Mouse (Mus musculus): ENCODE results near the gene Col15a1. TPM values are rescaled to one million over a fixed set of nuclear protein-coding genes. Genes with fewer than 3 reads are reported as not detected.

The Col15a1 gene
- polyA plus RNA-seq, 1 experiment from 2014 or later = 0.14 TPM

- no peak overlapping the region for H3K4me3 ChIP-seq
Observed at GRCm38 (mm10) chr4:47336941-47337600, 129.1 kb downstream of the Col15a1 start.

GRCm38 (mm10) chr4:47342632-47343031 is 134.7 kb downstream of the Col15a1 start:
- WGBS (ENCODE audit: insufficient replicate concordance) = 41% methylated on average over 8 of the region's 8 CpGs
- ATAC-seq = no peak
- H3K4me1 ChIP-seq = no peaks in the 10 kb centered on the region

More at GRCm38 (mm10) chr4:47336941-47337600, 129.1 kb downstream of the Col15a1 start:
- H3K9me3 ChIP-seq (replicated peaks) = no peaks in the 10 kb centered on the region
- no peak overlapping the region for H3K9ac ChIP-seq
- peaks cover 5% of the 10 kb centered on the region; the same call in 1 of the 2 replicates for H3K27me3 ChIP-seq (replicated peaks)
- no peak for ATAC-seq
- no peak overlapping the region for H3K4me2 ChIP-seq
- H3K36me3 ChIP-seq = no peaks in the 10 kb centered on the region
- H3K27ac ChIP-seq = no peak overlapping the region
- WGBS (ENCODE audit: insufficient replicate concordance) = 73% methylated on average over 3 of the region's 3 CpGs
- H3K4me1 ChIP-seq = no peaks in the 10 kb centered on the region

GRCm38 (mm10) chr4:47347022-47347421 is 139.1 kb downstream of the Col15a1 start:
- Histone ChIP-seq H3K27ac (no peak overlapping the region), H3K9me3 (replicated peaks) (no peaks in the 10 kb centered on the region), H3K36me3 (no peaks in the 10 kb centered on the region), H3K9ac (no peak overlapping the region), H3K4me1 (peaks cover 6% of the 10 kb centered on the region), H3K4me3 (no peak overlapping the region), H3K4me2 (no peak overlapping the region), H3K27me3 (replicated peaks) (peaks cover 30% of the 10 kb centered on the region)
- 55% methylated on average over 4 of the region's 4 CpGs for WGBS (ENCODE audit: insufficient replicate concordance)
- no peak for ATAC-seq

More at GRCm38 (mm10) chr4:47342632-47343031, 134.7 kb downstream of the Col15a1 start:
- no peaks in the 10 kb centered on the region for H3K36me3 ChIP-seq
- H3K4me3 ChIP-seq = no peak overlapping the region
- H3K4me2 ChIP-seq = no peak overlapping the region
- 0 out of 2 replicates have a peak, but pooled peaks cover 5% of the 10 kb centered on the region for H3K27me3 ChIP-seq (replicated peaks)
- no peak overlapping the region for H3K27ac ChIP-seq
- no peaks in the 10 kb centered on the region for H3K9me3 ChIP-seq (replicated peaks)
- no peak overlapping the region for H3K9ac ChIP-seq

- Histone ChIP-seq H3K4me3 (no peak overlapping the region), H3K27ac (no peak overlapping the region), H3K4me1 (peaks cover 19% of the 10 kb centered on the region), H3K27me3 (replicated peaks) (peaks cover 32% of the 10 kb centered on the region), H3K9me3 (replicated peaks) (no peaks in the 10 kb centered on the region), H3K4me2 (no peak overlapping the region), H3K9ac (no peak overlapping the region), H3K36me3 (no peaks in the 10 kb centered on the region)
- 40% methylated on average over 6 of the region's 6 CpGs for WGBS (ENCODE audit: insufficient replicate concordance)
- ATAC-seq = no peak
Observed at GRCm38 (mm10) chr4:47349759-47350158, 141.8 kb downstream of the Col15a1 start.

- Histone ChIP-seq H3K36me3 (no peaks in the 10 kb centered on the region), H3K27ac (no peak overlapping the region), H3K4me2 (peak overlapping the region; percentile 100), H3K9ac (peak overlapping the region; percentile 90; the same call in 1 of the 2 replicates), H3K27me3 (replicated peaks) (peaks cover 32% of the 10 kb centered on the region), H3K9me3 (replicated peaks) (no peaks in the 10 kb centered on the region), H3K4me1 (peaks cover 19% of the 10 kb centered on the region), H3K4me3 (peak overlapping the region; percentile 71)
- 11% methylated on average over 9 of the region's 9 CpGs for WGBS (ENCODE audit: insufficient replicate concordance)
- ATAC-seq = no peak
Observed at GRCm38 (mm10) chr4:47351386-47352049, 143.6 kb downstream of the Col15a1 start.

GRCm38 (mm10) chr4:47352061-47352661 is 144.2 kb downstream of the Col15a1 start:
- no peak for ATAC-seq
- Histone ChIP-seq H3K4me2 (peak overlapping the region; percentile 100), H3K4me3 (peak overlapping the region; percentile 71), H3K4me1 (peaks cover 19% of the 10 kb centered on the region), H3K27ac (no peak overlapping the region), H3K36me3 (no peaks in the 10 kb centered on the region), H3K27me3 (replicated peaks) (peaks cover 32% of the 10 kb centered on the region), H3K9ac (peak overlapping the region; percentile 90), H3K9me3 (replicated peaks) (no peaks in the 10 kb centered on the region)
- 1% methylated on average over 32 of the region's 32 CpGs for WGBS (ENCODE audit: insufficient replicate concordance)

GRCm38 (mm10) chr4:47352803-47353388 is 144.9 kb downstream of the Col15a1 start, which contains the start of gene Tgfbr1:
Gene Tgfbr1 (plus strand): TSS chr4:47353222.
- 1% methylated on average over 53 of the region's 65 CpGs for WGBS (ENCODE audit: insufficient replicate concordance)
- peaks cover 19% of the 10 kb centered on the region for H3K4me1 ChIP-seq
- peak within 1 kb of the TSS; percentile 100 for H3K4me2 ChIP-seq
- H3K36me3 ChIP-seq = no peaks in the 10 kb centered on the region
- H3K4me3 ChIP-seq = peak within 1 kb of the TSS; percentile 71
- H3K27me3 ChIP-seq (replicated peaks) = peaks cover 32% of the 10 kb centered on the region
- ATAC-seq = peak; percentile 99
- H3K27ac ChIP-seq = peak within 1 kb of the TSS; percentile 86
- H3K9ac ChIP-seq = peak within 1 kb of the TSS; percentile 90
- no peaks in the 10 kb centered on the region for H3K9me3 ChIP-seq (replicated peaks)

GRCm38 (mm10) chr4:47353416-47354111 is 145.6 kb downstream of the Col15a1 start:
- Histone ChIP-seq H3K4me2 (peak overlapping the region; percentile 100), H3K36me3 (no peaks in the 10 kb centered on the region), H3K9me3 (replicated peaks) (no peaks in the 10 kb centered on the region), H3K27me3 (replicated peaks) (peaks cover 31% of the 10 kb centered on the region), H3K4me3 (peak overlapping the region; percentile 71), H3K4me1 (peaks cover 19% of the 10 kb centered on the region), H3K9ac (peak overlapping the region; percentile 90), H3K27ac (peak overlapping the region; percentile 86)
- WGBS (ENCODE audit: insufficient replicate concordance) = 2% methylated on average over 44 of the region's 73 CpGs
- peak; percentile 66 for ATAC-seq

- peak overlapping the region; percentile 100 for H3K4me2 ChIP-seq
- peaks cover 28% of the 10 kb centered on the region for H3K27me3 ChIP-seq (replicated peaks)
- WGBS (ENCODE audit: insufficient replicate concordance) = 48% methylated on average over 3 of the region's 3 CpGs
- H3K36me3 ChIP-seq = no peaks in the 10 kb centered on the region
- H3K27ac ChIP-seq = no peak overlapping the region
- peaks cover 25% of the 10 kb centered on the region for H3K4me1 ChIP-seq
- peak overlapping the region; percentile 71 for H3K4me3 ChIP-seq
- H3K9ac ChIP-seq = no peak overlapping the region; the same call in 1 of the 2 replicates
- ATAC-seq = no peak
- no peaks in the 10 kb centered on the region for H3K9me3 ChIP-seq (replicated peaks)
Observed at GRCm38 (mm10) chr4:47354304-47354703, 146.3 kb downstream of the Col15a1 start.

GRCm38 (mm10) chr4:47362662-47363061 is 154.7 kb downstream of the Col15a1 start:
- Histone ChIP-seq H3K36me3 (no peaks in the 10 kb centered on the region), H3K4me2 (no peak overlapping the region), H3K27ac (no peak overlapping the region), H3K9ac (no peak overlapping the region), H3K4me1 (peaks cover 10% of the 10 kb centered on the region; the same call in 1 of the 2 replicates), H3K9me3 (replicated peaks) (no peaks in the 10 kb centered on the region), H3K4me3 (no peak overlapping the region), H3K27me3 (replicated peaks) (no peaks in the 10 kb centered on the region)
- 85% methylated on average over 2 of the region's 2 CpGs for WGBS (ENCODE audit: insufficient replicate concordance)
- ATAC-seq = no peak
